Comparison of ENCODE assay signal across 24 mouse cellular contexts in the genomic region with DNA sequence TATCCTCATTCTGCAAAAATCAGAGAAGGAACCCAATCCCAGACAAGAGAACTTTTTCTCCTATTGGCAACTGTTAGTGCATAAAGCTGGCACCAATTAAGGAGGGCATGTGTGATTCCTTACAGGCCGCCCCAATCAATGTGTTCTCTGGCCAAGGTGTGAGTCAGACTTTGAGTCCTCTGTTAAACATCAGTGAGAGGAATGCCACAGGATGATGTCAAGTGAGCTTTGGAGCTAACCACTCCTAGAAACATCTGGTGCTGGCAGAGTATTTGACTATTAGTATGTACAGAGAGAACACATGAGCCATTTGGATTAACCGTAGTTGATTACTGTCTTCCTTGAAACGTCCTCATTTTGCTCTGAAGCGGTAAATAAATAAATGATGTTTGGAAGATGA. TPM values are rescaled to one million over a fixed set of nuclear protein-coding genes. Genes with fewer than 3 reads are reported as not detected.
DNase-seq lines count a peak whose midpoint lies in the region; ATAC-seq lines count a peak whose summit lies in the region.
"Had no signal": no experiment of that assay in that cellular context is flagged by ENCODE, and none has a peak within 500 bp of the region (broad histone marks: within the 10 kb centered on the region; RNA-seq: fewer than 3 reads in every experiment).

No protein-coding gene starts in this region.

- H3K4me2 ChIP-seq in embryonic facial prominence, embryonic 11.5 days (ENCODE audit: low read depth, low read length) = no peak overlapping the region
- H3K4me2 ChIP-seq: heart, embryonic 13.5 days; liver, embryonic 15.5 days; midbrain, embryonic 12.5 days had no signal

- H3K36me3 ChIP-seq in embryonic facial prominence, embryonic 11.5 days (replicated peaks; ENCODE audit: control insufficient read depth, insufficient read depth, low read depth, low read length) = no peaks in the 10 kb centered on the region
- H3K36me3 ChIP-seq in embryonic facial prominence, embryonic 10.5 days (replicated peaks) = no peaks in the 10 kb centered on the region
- H3K36me3 ChIP-seq: G1E; heart, embryonic 13.5 days; liver, embryonic 15.5 days; midbrain, embryonic 12.5 days had no signal

- no peak overlapping the region for H3K4me3 ChIP-seq in embryonic facial prominence, embryonic 11.5 days (ENCODE audit: low read depth, low read length)
- H3K4me3 ChIP-seq in embryonic facial prominence, embryonic 10.5 days = no peak overlapping the region
- H3K4me3 ChIP-seq: heart, embryonic 13.5 days; left cerebral cortex, adult 2 months; liver, embryonic 15.5 days; midbrain, embryonic 12.5 days had no signal

- no peaks in the 10 kb centered on the region for H3K4me1 ChIP-seq in embryonic facial prominence, embryonic 11.5 days (ENCODE audit: control insufficient read depth, insufficient read depth, low read length)
- H3K4me1 ChIP-seq in embryonic facial prominence, embryonic 10.5 days = no peaks in the 10 kb centered on the region
- H3K4me1 ChIP-seq: heart, embryonic 13.5 days; liver, embryonic 15.5 days; midbrain, embryonic 12.5 days had no signal

- no peak overlapping the region for H3K9ac ChIP-seq in embryonic facial prominence, embryonic 11.5 days (replicated peaks; ENCODE audit: low read length)
- H3K9ac ChIP-seq: heart, embryonic 13.5 days; liver, embryonic 15.5 days; midbrain, embryonic 12.5 days had no signal

- DNase-seq in embryonic facial prominence, embryonic 11.5 days (ENCODE audit: low spot score) = peak; percentile 3
- DNase-seq in embryonic facial prominence, embryonic 10.5 days (ENCODE audit: low spot score) = no peak
- peak; percentile 23 to 24 for DNase-seq in heart, adult 9 months (ENCODE audit: low spot score in 2 of 2)
- DNase-seq in heart, adult 8-10 months (ENCODE audit: low spot score) = no peak
- peak; percentile 2 for DNase-seq in urinary bladder, postnatal 14 days (ENCODE audit: low spot score)
- no peak for DNase-seq in urinary bladder, postnatal 25 days (ENCODE audit: low spot score)
- no peak for DNase-seq in layer of hippocampus, adult 18-20 months (ENCODE audit: low spot score in 2 of 2)
- DNase-seq: adrenal gland, postnatal 25 days; cerebellum, adult 11 months; cerebellum, postnatal 14 days; heart, postnatal 4 days; kidney, adult 18-20 months; kidney, postnatal 14 days; left cerebral cortex, postnatal 4 days; thymus, postnatal 25 days had no signal

- H3K27me3 ChIP-seq in embryonic facial prominence, embryonic 11.5 days (ENCODE audit: control insufficient read depth, insufficient read depth, low read length) = no peaks in the 10 kb centered on the region
- peaks cover 32% of the 10 kb centered on the region for H3K27me3 ChIP-seq in embryonic facial prominence, embryonic 10.5 days (replicated peaks; ENCODE audit: low read depth, poor library complexity, severe bottlenecking)
- H3K27me3 ChIP-seq: liver, embryonic 15.5 days; midbrain, embryonic 12.5 days had no signal

- WGBS in embryonic facial prominence, embryonic 11.5 days = 60% methylated on average over 4 of the region's 4 CpGs
- 76% methylated on average over 4 of the region's 4 CpGs for WGBS in embryonic facial prominence, embryonic 10.5 days

- ATAC-seq in embryonic facial prominence, embryonic 11.5 days (replicated peaks; ENCODE audit: insufficient number of reproducible peaks, low FRiP score, low TSS enrichment, low read depth) = no peak
- ATAC-seq in megakaryocyte-erythroid progenitor cell, adult 5-6 weeks (replicated peaks; ENCODE audit: low FRiP score, low TSS enrichment, poor library complexity, severe bottlenecking) = no peak
- ATAC-seq: forebrain, embryonic 14.5 days; hindbrain, embryonic 16.5 days; lung, postnatal 0 days had no signal

- H3K27ac ChIP-seq in embryonic facial prominence, embryonic 11.5 days (replicated peaks; ENCODE audit: low read depth, low read length) = no peak overlapping the region
- H3K27ac ChIP-seq in embryonic facial prominence, embryonic 10.5 days (replicated peaks) = no peak overlapping the region
- H3K27ac ChIP-seq: heart, embryonic 13.5 days; left cerebral cortex, adult 2 months; liver, embryonic 15.5 days; midbrain, embryonic 12.5 days had no signal

- H3K9me3 ChIP-seq in embryonic facial prominence, embryonic 11.5 days (replicated peaks; ENCODE audit: control insufficient read depth, low read length) = no peaks in the 10 kb centered on the region
- no peaks in the 10 kb centered on the region for H3K9me3 ChIP-seq in embryonic facial prominence, embryonic 10.5 days
- H3K9me3 ChIP-seq: G1E; heart, embryonic 13.5 days; liver, embryonic 15.5 days; midbrain, embryonic 12.5 days had no signal

RNA-seq across cellular contexts. Expression of a gene that starts 40.9 kb away (rescaled TPM):
- polyA plus RNA-seq in embryonic facial prominence, embryonic 11.5 days (2014; fragmentation: Nextera tagmentation; extraction: Ambion mirVana) = 43.8 and 51.8 TPM in 2 replicates
- polyA plus RNA-seq in embryonic facial prominence, embryonic 10.5 days (2016; fragmentation: Nextera tagmentation; extraction: Ambion mirVana) = 38.6 and 39.3 TPM in 2 replicates
- 10 to 100 TPM; 17.9 to 25.3 (median 22.0) TPM for total RNA-seq in heart, adult 8-10 months (2022)
- 10 to 100 TPM; 26.0 to 29.3 TPM for total RNA-seq in layer of hippocampus, adult 18-20 months (2021)
- total RNA-seq in megakaryocyte-erythroid progenitor cell, adult 5-6 weeks (2014; fragmentation: Nextera tagmentation) = 16.3 and 23.6 TPM in 2 replicates
- total RNA-seq in megakaryocyte-erythroid progenitor cell, adult 5-6 weeks (2017) = 17.2 and 21.6 TPM in 2 replicates

Comparison
In these comparisons a context has a peak if more than half of its experiments do, and no peak if none do; other contexts are left out.
1. DNase-seq: peak in embryonic facial prominence, embryonic 11.5 days (single experiment), heart, adult 9 months (2 of 2) and urinary bladder, postnatal 14 days (single experiment); none in embryonic facial prominence, embryonic 10.5 days (single experiment), heart, adult 8-10 months (single experiment), urinary bladder, postnatal 25 days (single experiment) and layer of hippocampus, adult 18-20 months (0 of 2).